9 mouse cellular contexts compared by ENCODE assay signal in the genomic region with DNA sequence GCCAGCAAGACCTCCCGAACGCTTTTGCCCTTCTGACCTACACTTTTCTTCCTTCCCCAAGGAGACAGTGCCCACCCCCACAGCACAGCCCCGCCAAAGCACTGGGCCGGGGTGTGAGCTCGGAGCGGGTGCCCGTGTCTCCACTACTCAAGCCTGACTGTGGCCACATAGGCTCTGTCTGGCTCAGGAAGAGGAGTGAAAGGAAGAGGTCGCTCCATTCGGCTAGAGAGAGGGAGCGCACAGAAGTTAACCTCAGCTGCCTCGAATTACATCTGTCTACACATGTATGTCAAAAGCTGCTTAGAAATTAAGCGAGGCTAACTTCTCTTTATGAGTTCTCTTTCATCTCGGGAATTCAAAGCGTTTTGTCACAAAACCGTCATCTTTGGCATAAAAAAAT.
DNase-seq lines count a peak whose midpoint lies in the region; ATAC-seq and TF ChIP-seq lines count a peak whose summit lies in the region.
"Had no signal": no experiment of that assay in that cellular context is flagged by ENCODE, and none has a peak within 500 bp of the region (broad histone marks: within the 10 kb centered on the region; RNA-seq: fewer than 3 reads in every experiment).

No protein-coding gene starts in this region.

- no peak for DNase-seq in kidney, adult 18-20 months
- DNase-seq in brain, embryonic 14.5 days (ENCODE audit: low read depth) = peak; percentile 52
- peak; percentile 9 for DNase-seq in gastrocnemius, postnatal 25 days
- DNase-seq in right cerebral cortex, postnatal 4 days = peak; percentile 5
- DNase-seq in cerebellum, postnatal 14 days = no peak

- no peak overlapping the region; the same call in 1 of the 2 replicates for H3K9ac ChIP-seq in kidney, embryonic 15.5 days
- no peak overlapping the region for H3K9ac ChIP-seq in intestine, embryonic 15.5 days

- peaks cover 20% of the 10 kb centered on the region for H3K4me1 ChIP-seq in kidney, embryonic 15.5 days
- H3K4me1 ChIP-seq in intestine, embryonic 15.5 days (replicated peaks) = peaks cover 7% of the 10 kb centered on the region; the same call in 1 of the 2 replicates

- H3K4me3 ChIP-seq in kidney, embryonic 15.5 days (replicated peaks) = peak overlapping the region; percentile 35
- H3K4me3 ChIP-seq in intestine, embryonic 15.5 days (replicated peaks) = no peak overlapping the region
- peak overlapping the region; percentile 26; the same call in 1 of the 2 replicates for H3K4me3 ChIP-seq in macrophage (ENCODE audit: inconsistent target)

- no peaks in the 10 kb centered on the region for H3K9me3 ChIP-seq in kidney, embryonic 15.5 days (replicated peaks)
- no peaks in the 10 kb centered on the region for H3K9me3 ChIP-seq in intestine, embryonic 15.5 days

- no peaks in the 10 kb centered on the region for H3K27me3 ChIP-seq in kidney, embryonic 15.5 days
- no peaks in the 10 kb centered on the region for H3K27me3 ChIP-seq in intestine, embryonic 15.5 days (replicated peaks)
- H3K27me3 ChIP-seq: Patski had no signal

- H3K27ac ChIP-seq in kidney, embryonic 15.5 days = no peak overlapping the region
- no peak overlapping the region for H3K27ac ChIP-seq in intestine, embryonic 15.5 days
- H3K27ac ChIP-seq in macrophage = peak overlapping the region; percentile 87

- TF ChIP-seq POLR2A in brain, embryonic 14.5 days (IDR thresholded peaks at IDR 0.05; ENCODE audit: borderline replicate concordance, extremely low read depth, insufficient read depth, insufficient read length, poor library complexity, severe bottlenecking) = no peak

- H3K79me2 ChIP-seq in macrophage (ENCODE audit: inconsistent target) = no peaks in the 10 kb centered on the region

- no peak for TF ChIP-seq CTCF in brain, embryonic 14.5 days (IDR thresholded peaks at IDR 0.05; ENCODE audit: borderline replicate concordance, extremely low read depth, insufficient read depth, insufficient read length)

- peak; percentile 87 for ATAC-seq in kidney, embryonic 15.5 days (replicated peaks; ENCODE audit: low FRiP score)
- ATAC-seq in intestine, embryonic 15.5 days = peak; percentile 62

- H3K36me3 ChIP-seq in kidney, embryonic 15.5 days = no peaks in the 10 kb centered on the region
- H3K36me3 ChIP-seq in intestine, embryonic 15.5 days = no peaks in the 10 kb centered on the region
- H3K36me3 ChIP-seq in macrophage (ENCODE audit: inconsistent target) = no peaks in the 10 kb centered on the region

- WGBS in kidney, embryonic 15.5 days = 2% methylated on average over 15 of the region's 15 CpGs
- 5% methylated on average over 15 of the region's 15 CpGs for WGBS in intestine, embryonic 15.5 days
- 25% methylated on average over 14 of the region's 15 CpGs for WGBS in macrophage (ENCODE audit: missing documents)

- peak overlapping the region; percentile 68 for H3K4me2 ChIP-seq in kidney, embryonic 15.5 days
- H3K4me2 ChIP-seq in intestine, embryonic 15.5 days (replicated peaks) = peak overlapping the region; percentile 58

Comparison
In these comparisons a context has a peak if more than half of its experiments do, and no peak if none do; other contexts are left out.
1. DNase-seq: peak in brain, embryonic 14.5 days (single experiment), gastrocnemius, postnatal 25 days (single experiment) and right cerebral cortex, postnatal 4 days (single experiment); none in kidney, adult 18-20 months (single experiment) and cerebellum, postnatal 14 days (0 of 2).